Mouse (Mus musculus) embryo, embryonic 10 days (tissue): ENCODE results near the gene Nup107.

Experiments
- DNase-seq: peaks from one replicate; pipeline ENCODE4 v3.0.0-alpha.2; 2015; ENCODE audit warnings: low spot score

The Nup107 gene

GRCm38 (mm10) chr10:117803870-117804850, 11.7 kb upstream of the Nup107 start:
- no peak for DNase-seq

DNA sequence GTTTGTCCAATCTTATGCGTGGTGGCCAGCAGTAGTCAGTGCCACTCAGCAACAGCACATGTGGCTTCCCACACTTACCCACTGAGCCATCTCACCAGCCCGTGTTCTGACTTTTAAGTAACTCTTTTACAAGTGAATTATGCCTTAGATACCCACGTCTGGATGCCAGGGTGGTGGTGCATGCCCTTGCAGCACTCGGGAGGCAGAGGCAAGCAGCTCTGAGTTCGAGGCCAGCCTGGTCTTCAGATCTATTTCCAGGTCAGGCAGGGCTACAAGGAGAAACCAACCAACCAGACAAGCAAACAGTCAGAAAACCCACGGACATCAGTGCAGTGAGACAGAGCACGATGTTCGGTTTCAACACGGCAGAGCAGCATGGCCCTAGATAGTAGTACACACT, 9.4 kb upstream of the Nup107 start:
- no peak for DNase-seq

GRCm38 (mm10) chr10:117799806-117800205, 7.3 kb upstream of the Nup107 start:
- DNase-seq: no peak

GRCm38 (mm10) chr10:117798436-117799035, 6.0 kb upstream of the Nup107 start:
- DNase-seq: no peak

DNA sequence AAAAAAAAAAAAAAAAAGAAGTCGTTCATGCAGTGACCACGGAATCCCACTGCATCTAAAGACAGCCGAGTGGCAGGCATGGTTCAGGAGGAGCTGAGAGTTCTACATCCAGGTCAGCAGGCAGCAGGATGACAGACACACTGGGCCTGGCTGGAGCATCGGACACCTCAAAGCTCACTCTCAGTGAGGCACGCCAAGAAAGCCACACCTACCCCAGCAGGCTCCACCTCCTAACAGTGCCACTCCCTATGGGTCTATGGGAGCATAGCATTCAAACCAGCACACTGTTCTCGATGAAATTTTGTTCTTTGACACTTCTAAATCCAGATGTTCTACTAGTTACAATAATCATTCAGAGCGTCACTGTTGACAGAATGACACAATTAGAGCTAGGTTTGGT, 5.2 kb upstream of the Nup107 start:
- DNase-seq: no peak

GRCm38 (mm10) chr10:117797106-117797505, 4.6 kb upstream of the Nup107 start:
- no peak for DNase-seq

DNA sequence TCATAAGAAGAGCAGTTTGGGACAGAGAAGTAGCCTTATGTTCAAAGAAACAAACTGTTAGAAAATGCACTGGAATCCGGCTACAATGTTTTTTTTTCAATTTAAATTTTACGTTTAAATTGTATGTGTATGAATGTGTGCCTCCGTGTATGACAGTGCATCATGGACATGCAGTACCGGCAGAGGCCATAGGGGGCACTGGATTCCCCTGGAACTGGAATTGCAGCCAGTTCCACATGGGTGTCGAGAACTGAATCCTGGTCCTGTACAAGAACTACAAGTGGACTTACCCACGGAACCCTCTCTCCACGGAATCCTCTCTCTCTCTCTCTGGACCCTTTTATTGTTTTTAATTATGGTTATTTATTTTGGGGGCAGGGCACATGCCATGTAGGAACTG, 3.7 kb upstream of the Nup107 start:
- DNase-seq: no peak

DNA sequence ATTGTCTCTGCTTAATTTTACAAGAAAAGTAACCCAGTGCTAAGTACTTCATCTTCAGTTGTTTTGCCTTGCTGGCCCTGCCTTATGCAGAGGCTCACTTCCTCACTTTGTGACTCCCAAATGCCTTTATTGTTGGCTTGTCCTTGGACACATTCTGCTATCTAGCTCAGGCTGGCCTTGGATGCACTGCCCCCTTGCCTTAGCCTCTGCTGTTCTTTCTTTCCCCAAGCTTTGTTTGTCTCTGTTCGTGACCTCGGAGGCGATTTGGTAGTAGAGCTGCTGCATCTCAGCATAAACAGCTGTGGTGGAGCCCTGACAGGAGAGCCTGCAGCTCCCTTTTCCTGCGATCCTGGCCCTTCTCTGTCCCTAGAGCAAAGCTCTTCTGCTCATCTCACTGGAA, 2.7 kb upstream of the Nup107 start:
- DNase-seq: no peak

- DNase-seq: no peak
These were observed 1.0 kb upstream of the Nup107 start for GRCm38 (mm10) chr10:117793436-117794030.

GRCm38 (mm10) chr10:117791171-117791470, 1.4 kb downstream of the Nup107 start:
- no peak for DNase-seq

GRCm38 (mm10) chr10:117790421-117791170, 1.9 kb downstream of the Nup107 start:
- no peak for DNase-seq

DNA sequence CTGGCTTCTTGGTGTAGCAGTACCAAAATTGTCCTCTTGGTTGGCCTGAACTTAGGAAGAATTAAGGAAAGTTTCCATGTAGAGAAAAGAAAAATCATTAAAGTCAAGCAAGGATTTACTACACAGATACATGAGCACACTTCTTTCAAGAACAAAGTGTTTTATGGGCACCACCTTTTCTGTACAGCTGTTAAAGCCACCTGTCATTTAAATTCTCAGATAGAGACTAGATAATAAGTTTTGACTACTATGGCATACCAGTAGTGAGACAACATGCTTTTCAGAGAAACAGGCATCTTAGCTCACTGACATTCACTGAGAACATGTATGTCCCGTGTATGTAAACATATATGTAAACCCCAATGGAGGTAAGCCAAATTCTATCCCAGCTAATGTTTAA, 2.5 kb downstream of the Nup107 start:
- no peak for DNase-seq

- no peak for DNase-seq
These were observed 7.9 kb downstream of the Nup107 start for GRCm38 (mm10) chr10:117784646-117785045.

GRCm38 (mm10) chr10:117783786-117784420, 8.6 kb downstream of the Nup107 start:
- DNase-seq: no peak

DNA sequence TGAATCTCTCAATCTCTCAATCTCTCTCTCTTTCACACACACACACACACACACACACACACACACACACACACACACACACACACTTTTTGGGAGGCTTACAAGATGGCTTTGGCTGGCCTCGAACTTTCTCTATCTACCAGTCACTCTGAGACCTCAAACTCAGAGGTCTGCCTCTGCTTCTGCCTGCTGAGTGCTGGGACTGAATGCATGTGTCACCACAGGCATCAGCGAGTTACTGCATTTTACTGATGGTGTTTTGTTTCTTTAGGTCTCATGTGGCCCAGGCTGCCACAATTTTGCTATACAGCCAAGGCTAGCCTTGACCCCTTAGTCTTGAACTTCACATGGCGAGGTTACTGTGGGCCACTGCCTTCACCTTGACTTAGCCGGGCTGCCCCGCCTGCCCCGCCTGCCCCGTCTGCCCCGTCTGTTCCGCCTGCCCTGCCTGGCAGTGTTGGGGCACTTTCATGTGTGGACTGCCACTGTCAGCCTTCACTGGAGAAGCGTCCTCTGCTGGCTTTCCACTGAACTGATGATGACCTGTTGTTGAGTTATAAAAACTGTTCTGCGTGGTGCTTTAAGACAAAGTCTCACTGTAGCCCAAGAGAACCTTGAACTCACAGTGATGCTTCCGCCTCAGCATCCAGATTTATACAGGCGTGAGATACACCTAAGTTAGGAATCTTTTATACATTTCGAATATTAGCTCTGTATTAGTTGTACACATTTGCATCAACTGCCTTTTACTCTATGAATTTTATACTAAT, 9.8 kb downstream of the Nup107 start:
- DNase-seq: no peak

- DNase-seq: no peak
These were observed 10.4 kb downstream of the Nup107 start for GRCm38 (mm10) chr10:117782056-117782455.

DNA sequence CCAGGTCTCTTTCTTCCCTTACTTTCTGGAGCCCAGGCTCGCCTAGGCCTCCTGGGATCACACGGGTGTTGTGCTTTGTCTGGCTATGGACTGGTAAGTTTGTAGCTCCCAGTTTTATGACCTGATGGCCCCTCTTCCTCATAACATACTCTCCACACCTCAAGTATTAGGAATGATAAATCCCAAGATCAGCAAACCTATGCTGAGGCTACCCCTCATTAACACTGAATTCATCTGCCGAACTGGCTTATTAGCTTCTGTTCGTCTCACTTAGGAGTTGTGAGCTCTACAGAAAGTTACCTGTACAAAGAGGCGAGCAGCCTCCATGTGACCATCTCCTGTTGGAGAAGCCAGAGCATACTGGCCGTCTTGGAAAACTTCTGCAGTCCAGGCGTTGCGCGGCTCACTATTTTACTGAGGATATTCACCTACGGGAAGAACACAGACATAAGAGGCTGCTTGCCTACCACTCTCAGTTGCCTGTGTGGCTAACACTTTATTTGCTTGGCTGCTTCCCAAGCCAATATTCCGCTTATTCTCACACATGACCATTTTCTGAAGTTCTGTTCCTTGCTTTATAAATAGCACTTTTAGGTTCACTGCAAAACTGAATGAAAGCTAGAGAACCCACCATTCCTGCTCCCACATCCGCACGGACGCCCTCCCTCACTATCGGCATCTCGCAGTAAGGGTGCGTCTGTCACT, 11.3 kb downstream of the Nup107 start:
- DNase-seq: no peak

GRCm38 (mm10) chr10:117780306-117780911, 12.1 kb downstream of the Nup107 start:
- no peak for DNase-seq

DNA sequence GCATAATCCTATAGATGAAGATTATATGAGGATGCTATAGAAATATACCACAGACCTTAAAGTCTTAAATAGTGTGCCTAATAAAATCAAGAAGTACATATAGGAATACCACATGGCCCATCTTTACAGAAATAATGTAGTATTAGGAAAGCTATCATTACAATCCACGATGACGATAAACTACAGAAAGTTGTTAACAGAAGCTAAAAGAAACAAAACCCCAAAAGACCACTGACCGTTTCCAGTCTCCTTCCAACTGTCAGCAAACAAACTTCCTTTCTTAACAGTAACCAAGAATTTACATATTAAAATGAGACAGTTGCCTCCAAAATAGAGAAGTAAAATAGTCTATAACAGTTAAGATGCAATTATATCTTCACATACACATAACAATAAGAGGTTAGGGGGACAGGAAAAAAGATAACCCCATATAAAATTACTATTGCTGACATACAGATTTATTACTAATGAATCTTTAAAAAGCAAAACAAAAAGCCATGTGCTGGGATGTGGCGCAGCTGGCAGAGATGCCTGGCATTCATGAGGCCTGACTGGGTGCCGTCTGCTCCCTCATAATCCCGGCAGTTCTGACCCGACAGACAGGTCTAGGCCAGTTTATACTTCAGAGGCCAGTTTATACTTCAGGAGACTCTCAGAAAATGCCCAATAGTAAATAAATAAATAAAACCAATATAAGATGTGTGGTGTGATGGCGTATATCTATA, 12.8 kb downstream of the Nup107 start:
- DNase-seq: no peak
